Mouse (Mus musculus) megakaryocyte, embryonic 14.5 days (primary cell): ENCODE results near the gene Kcnk15.

Source experiments
- FLI1 ChIP-seq: IDR thresholded peaks from 2 replicates; pipeline ENCODE4 v1.6.1; 2012; ENCODE audit warnings: low read length, inconsistent platforms, mixed read lengths
- GATA1 ChIP-seq: IDR thresholded peaks from 3 replicates; pipeline ENCODE4 v1.6.1; 2012; ENCODE audit warnings: mixed read lengths, low read length, inconsistent platforms, borderline replicate concordance

DNA sequence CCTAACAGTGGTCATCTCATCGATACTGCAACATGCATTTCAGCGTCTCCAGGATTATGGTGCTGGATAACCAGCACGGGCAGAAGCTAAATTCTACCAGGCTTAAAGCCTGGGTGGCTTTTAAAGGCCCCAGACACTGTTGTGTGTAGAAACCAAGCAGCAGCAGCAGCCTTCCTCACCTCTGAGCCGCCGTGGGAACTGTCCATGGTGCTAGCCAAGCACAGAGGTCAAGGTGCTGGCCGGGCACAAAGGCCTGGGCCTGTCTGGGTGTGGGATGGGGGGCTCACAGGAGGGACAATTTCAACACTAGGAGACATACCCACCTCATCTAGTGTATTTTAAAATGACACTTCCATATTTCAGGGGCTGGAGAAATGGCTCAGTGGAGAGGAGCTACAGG is 36.0 kb downstream of the Kcnk15 start:
- TF ChIP-seq FLI1 (no peak), GATA1 (no peak)
